Mouse (Mus musculus) mouse embryonic stem cell (cell line): ENCODE results near the gene P4hb.
"Not testable (repeated sequence)": the region's sequence is repeated elsewhere in the genome, so short reads cannot be mapped to it uniquely, and the experiment has no call there.

Experiments used
- in situ Hi-C, 2 experiments: fragments of 300-500 bp; cut with MboI; formaldehyde crosslinking; loops; 1 replicate in 1 of 2; 3 replicates in 1 of 2; pipeline ENCODE4 v1.14.3; 2019 to 2020; ENCODE audit warnings: low sequenced_read_pairs in 2 of 2, low pct_unique_long_range_greater_than_20kb in 1 of 2, mixed read lengths in 1 of 2; ENCODE audit not compliant: unreplicated experiment in 1 of 2

The P4hb gene

GRCm38 (mm10) chr11:120600716-120601115, 27.7 kb upstream of the P4hb start:
- in situ Hi-C loops, result no loop called here

GRCm38 (mm10) chr11:120598990-120599549, 26.0 kb upstream of the P4hb start:
- in situ Hi-C loops, result no loop called here

- in situ Hi-C loops, result no loop called here
Observed at GRCm38 (mm10) chr11:120598283-120598989, 25.4 kb upstream of the P4hb start, which contains the start of the genes Alyref and Anapc11. TSS of gene Alyref (minus strand) at chr11:120598365. TSS of gene Anapc11 (plus strand) at chr11:120598421.

GRCm38 (mm10) chr11:120597240-120598235, 24.5 kb upstream of the P4hb start:
- in situ Hi-C loops, result no loop called here

GRCm38 (mm10) chr11:120588531-120588930, 15.5 kb upstream of the P4hb start:
- in situ Hi-C loops, result no loop called here

GRCm38 (mm10) chr11:120583937-120584336, 10.9 kb upstream of the P4hb start:
- in situ Hi-C loops, result no loop called here

- in situ Hi-C loops, result not testable (repeated sequence)
Observed at GRCm38 (mm10) chr11:120582982-120583293, 9.9 kb upstream of the P4hb start.

- in situ Hi-C loops, result no loop called here
Observed at GRCm38 (mm10) chr11:120582268-120582981, 9.4 kb upstream of the P4hb start.

- in situ Hi-C loops, result no loop called here
Observed at GRCm38 (mm10) chr11:120581490-120582267, 8.6 kb upstream of the P4hb start, which contains the start of gene Arhgdia. TSS of gene Arhgdia (minus strand) at chr11:120581624.

GRCm38 (mm10) chr11:120580871-120581331, 7.8 kb upstream of the P4hb start:
- in situ Hi-C loops, result no loop called here

GRCm38 (mm10) chr11:120580190-120580589, 7.1 kb upstream of the P4hb start:
- in situ Hi-C loops, result no loop called here

- in situ Hi-C loops, result no loop called here
Observed at GRCm38 (mm10) chr11:120579316-120580107, 6.5 kb upstream of the P4hb start.

- in situ Hi-C loops, result no loop called here
Observed at GRCm38 (mm10) chr11:120578694-120579243, 5.7 kb upstream of the P4hb start.

GRCm38 (mm10) chr11:120578024-120578693, 5.1 kb upstream of the P4hb start:
- in situ Hi-C loops, result no loop called here

- in situ Hi-C loops, result no loop called here
Observed at GRCm38 (mm10) chr11:120577211-120578023, 4.4 kb upstream of the P4hb start.
